Mouse (Mus musculus) megakaryocyte, embryonic 14.5 days (primary cell): ENCODE measurements at regions not wholly inside any gene's neighbourhood (a gene's known extent, or its start where the extent isn't known, plus 50 kb on each side); places are given as distances from the start of the nearest gene placed in this dataset.

Source experiments
- FLI1 ChIP-seq: IDR thresholded peaks from 2 replicates; pipeline ENCODE4 v1.6.1; 2012; ENCODE audit warnings: low read length, inconsistent platforms, mixed read lengths
- GATA1 ChIP-seq: IDR thresholded peaks from 3 replicates; pipeline ENCODE4 v1.6.1; 2012; ENCODE audit warnings: mixed read lengths, low read length, inconsistent platforms, borderline replicate concordance

- TF ChIP-seq GATA1 (no peak), FLI1 (no peak)
Measured at GRCm38 (mm10) chr14:96787286-96787685, 268.4 kb upstream of the Klhl1 start.
